Mouse (Mus musculus): Measurements from ENCODE around the gene Cyth2. TPM values are rescaled to one million over a fixed set of nuclear protein-coding genes. Genes with fewer than 3 reads are reported as not detected.
A peak's percentile ranks its signal among the peaks of the same experiment; 100 is the strongest.

The Cyth2 gene
- 39.1 and 45.5 TPM in 2 replicates for polyA plus RNA-seq (2012; ENCODE audit: insufficient read depth, insufficient read length, missing spikeins)

GRCm38 (mm10) chr7:45813787-45814779 is at the start of gene Cyth2:
Gene Cyth2, minus strand, starts transcription at chr7:45814581.
- Histone ChIP-seq H3K27ac (replicated peaks; ENCODE audit: low read depth, low read length) (peak within 1 kb of the TSS; percentile 67), H3K4me3 (ENCODE audit: insufficient read depth, low read depth, low read length) (peak within 1 kb of the TSS; percentile 74), H3K4me1 (ENCODE audit: control insufficient read depth, insufficient read depth, insufficient read length, low read length) (peaks cover 3% of the 10 kb centered on the region)

- H3K4me3 ChIP-seq (ENCODE audit: insufficient read depth, low read depth, low read length) = no peak overlapping the region
- H3K27ac ChIP-seq (replicated peaks; ENCODE audit: low read depth, low read length) = no peak overlapping the region
- H3K4me1 ChIP-seq (ENCODE audit: control insufficient read depth, insufficient read depth, insufficient read length, low read length) = peaks cover 3% of the 10 kb centered on the region; the same call in 1 of the 2 replicates
Observed at GRCm38 (mm10) chr7:45862804-45863203, 48.4 kb upstream of the Cyth2 start.

GRCm38 (mm10) chr7:45859008-45859407 is 44.6 kb upstream of the Cyth2 start:
- H3K27ac ChIP-seq (replicated peaks; ENCODE audit: low read depth, low read length) = no peak overlapping the region
- no peak overlapping the region for H3K4me3 ChIP-seq (ENCODE audit: insufficient read depth, low read depth, low read length)
- H3K4me1 ChIP-seq (ENCODE audit: control insufficient read depth, insufficient read depth, insufficient read length, low read length) = no peaks in the 10 kb centered on the region

GRCm38 (mm10) chr7:45856950-45857901 is 42.8 kb upstream of the Cyth2 start:
- no peaks in the 10 kb centered on the region for H3K4me1 ChIP-seq (ENCODE audit: control insufficient read depth, insufficient read depth, insufficient read length, low read length)
- H3K27ac ChIP-seq (replicated peaks; ENCODE audit: low read depth, low read length) = no peak overlapping the region
- H3K4me3 ChIP-seq (ENCODE audit: insufficient read depth, low read depth, low read length) = peak overlapping the region; percentile 27

- no peaks in the 10 kb centered on the region for H3K4me1 ChIP-seq (ENCODE audit: control insufficient read depth, insufficient read depth, insufficient read length, low read length)
- no peak overlapping the region for H3K27ac ChIP-seq (replicated peaks; ENCODE audit: low read depth, low read length)
- H3K4me3 ChIP-seq (ENCODE audit: insufficient read depth, low read depth, low read length) = no peak overlapping the region
Observed at GRCm38 (mm10) chr7:45853089-45853488, 38.7 kb upstream of the Cyth2 start.

- no peak overlapping the region for H3K4me3 ChIP-seq (ENCODE audit: insufficient read depth, low read depth, low read length)
- H3K4me1 ChIP-seq (ENCODE audit: control insufficient read depth, insufficient read depth, insufficient read length, low read length) = no peaks in the 10 kb centered on the region
Observed at GRCm38 (mm10) chr7:45850661-45851060, 36.3 kb upstream of the Cyth2 start.

GRCm38 (mm10) chr7:45848447-45849027 is 34.2 kb upstream of the Cyth2 start:
- no peak overlapping the region for H3K27ac ChIP-seq (replicated peaks; ENCODE audit: low read depth, low read length)
- H3K4me3 ChIP-seq (ENCODE audit: insufficient read depth, low read depth, low read length) = no peak overlapping the region
- no peaks in the 10 kb centered on the region for H3K4me1 ChIP-seq (ENCODE audit: control insufficient read depth, insufficient read depth, insufficient read length, low read length)

More at GRCm38 (mm10) chr7:45850661-45851060, 36.3 kb upstream of the Cyth2 start:
- no peak overlapping the region for H3K27ac ChIP-seq (replicated peaks; ENCODE audit: low read depth, low read length)

- Histone ChIP-seq H3K4me3 (ENCODE audit: insufficient read depth, low read depth, low read length) (no peak overlapping the region), H3K4me1 (ENCODE audit: control insufficient read depth, insufficient read depth, insufficient read length, low read length) (no peaks in the 10 kb centered on the region)
Observed at GRCm38 (mm10) chr7:45842950-45843744, 28.8 kb upstream of the Cyth2 start.

GRCm38 (mm10) chr7:45833924-45834323 is 19.5 kb upstream of the Cyth2 start:
- H3K4me3 ChIP-seq (ENCODE audit: insufficient read depth, low read depth, low read length) = no peak overlapping the region

More at GRCm38 (mm10) chr7:45842950-45843744, 28.8 kb upstream of the Cyth2 start:
- H3K27ac ChIP-seq (replicated peaks; ENCODE audit: low read depth, low read length) = no peak overlapping the region

GRCm38 (mm10) chr7:45833148-45833790 is 18.9 kb upstream of the Cyth2 start:
- no peak overlapping the region for H3K27ac ChIP-seq (replicated peaks; ENCODE audit: low read depth, low read length)
- H3K4me1 ChIP-seq (ENCODE audit: control insufficient read depth, insufficient read depth, insufficient read length, low read length) = peaks cover 5% of the 10 kb centered on the region; the same call in 1 of the 2 replicates
- peak overlapping the region; percentile 46 for H3K4me3 ChIP-seq (ENCODE audit: insufficient read depth, low read depth, low read length)

More at GRCm38 (mm10) chr7:45833924-45834323, 19.5 kb upstream of the Cyth2 start:
- H3K27ac ChIP-seq (replicated peaks; ENCODE audit: low read depth, low read length) = no peak overlapping the region
- peaks cover 5% of the 10 kb centered on the region; the same call in 1 of the 2 replicates for H3K4me1 ChIP-seq (ENCODE audit: control insufficient read depth, insufficient read depth, insufficient read length, low read length)

GRCm38 (mm10) chr7:45832428-45832827 is 18.0 kb upstream of the Cyth2 start:
- H3K4me3 ChIP-seq (ENCODE audit: insufficient read depth, low read depth, low read length) = no peak overlapping the region
- H3K4me1 ChIP-seq (ENCODE audit: control insufficient read depth, insufficient read depth, insufficient read length, low read length) = peaks cover 5% of the 10 kb centered on the region; the same call in 1 of the 2 replicates
- H3K27ac ChIP-seq (replicated peaks; ENCODE audit: low read depth, low read length) = no peak overlapping the region

- H3K27ac ChIP-seq (replicated peaks; ENCODE audit: low read depth, low read length) = no peak overlapping the region
- H3K4me1 ChIP-seq (ENCODE audit: control insufficient read depth, insufficient read depth, insufficient read length, low read length) = peaks cover 5% of the 10 kb centered on the region; the same call in 1 of the 2 replicates
- H3K4me3 ChIP-seq (ENCODE audit: insufficient read depth, low read depth, low read length) = peak overlapping the region; percentile 63
Observed at GRCm38 (mm10) chr7:45831128-45831525, 16.7 kb upstream of the Cyth2 start.

GRCm38 (mm10) chr7:45830427-45831127 is 16.2 kb upstream of the Cyth2 start, which contains the start of gene Grwd1:
Gene Grwd1, minus strand, starts transcription at chr7:45830944.
- H3K27ac ChIP-seq (replicated peaks; ENCODE audit: low read depth, low read length) = peak within 1 kb of the TSS; percentile 80
- peak within 1 kb of the TSS; percentile 63 for H3K4me3 ChIP-seq (ENCODE audit: insufficient read depth, low read depth, low read length)
- peaks cover 8% of the 10 kb centered on the region for H3K4me1 ChIP-seq (ENCODE audit: control insufficient read depth, insufficient read depth, insufficient read length, low read length)
